Mouse (Mus musculus) naive thymus-derived CD4-positive, alpha-beta T cell, adult 2 months (primary cell): ENCODE results near the gene Nos3.
"Not testable (repeated sequence)": the region's sequence is repeated elsewhere in the genome, so short reads cannot be mapped to it uniquely, and the experiment has no call there.

ENCODE experiments used
- DNase-seq: peaks from one replicate; pipeline ENCODE4 v3.0.0-alpha.2; 2011; ENCODE audit warnings: low read depth

Nos3 gene

GRCm38 (mm10) chr5:24374666-24375328 is 10.2 kb downstream of the Nos3 start:
- no peak for DNase-seq

GRCm38 (mm10) chr5:24378700-24379099 is 14.1 kb downstream of the Nos3 start:
- DNase-seq, result no peak

GRCm38 (mm10) chr5:24379501-24379900 is 14.9 kb downstream of the Nos3 start:
- DNase-seq, result no peak

- DNase-seq, result no peak
Observed at GRCm38 (mm10) chr5:24380499-24380898, 15.9 kb downstream of the Nos3 start.

- DNase-seq, result no peak
Observed at GRCm38 (mm10) chr5:24381486-24381885, 16.9 kb downstream of the Nos3 start.

GRCm38 (mm10) chr5:24381988-24382387 is 17.4 kb downstream of the Nos3 start:
- no peak for DNase-seq

GRCm38 (mm10) chr5:24383026-24383859 is 18.6 kb downstream of the Nos3 start:
- peak; percentile 95 for DNase-seq

GRCm38 (mm10) chr5:24384407-24384806 is 19.8 kb downstream of the Nos3 start:
- peak; percentile 64 for DNase-seq

- DNase-seq, result no peak
Observed at GRCm38 (mm10) chr5:24385374-24385773, 20.8 kb downstream of the Nos3 start.

- no peak for DNase-seq
Observed at GRCm38 (mm10) chr5:24385887-24386550, 21.4 kb downstream of the Nos3 start.

- peak; percentile 64 for DNase-seq
Observed at GRCm38 (mm10) chr5:24387264-24388241, 22.9 kb downstream of the Nos3 start.

GRCm38 (mm10) chr5:24388246-24388915 is 23.8 kb downstream of the Nos3 start:
- DNase-seq, result no peak

- peak; percentile 68 for DNase-seq
Observed at GRCm38 (mm10) chr5:24389011-24389657, 24.5 kb downstream of the Nos3 start.

GRCm38 (mm10) chr5:24389658-24390020 is 25.0 kb downstream of the Nos3 start:
- DNase-seq, result no peak

GRCm38 (mm10) chr5:24391864-24392263 is 27.3 kb downstream of the Nos3 start, which contains the start of gene Atg9b:
Atg9b (minus strand) TSS chr5:24392143.
- DNase-seq, result no peak

- DNase-seq, result peak; percentile 28
Observed at GRCm38 (mm10) chr5:24392724-24393123, 28.1 kb downstream of the Nos3 start.

GRCm38 (mm10) chr5:24393392-24393997 is 28.9 kb downstream of the Nos3 start, which contains the start of gene Abcb8:
Abcb8 (plus strand) TSS chr5:24393663.
- DNase-seq, result peak; percentile 94

- peak; percentile 95 for DNase-seq
Observed at GRCm38 (mm10) chr5:24394165-24394894, 29.7 kb downstream of the Nos3 start.

- not testable (repeated sequence) for DNase-seq
Observed at GRCm38 (mm10) chr5:24396254-24396653, 31.6 kb downstream of the Nos3 start.
